Mouse (Mus musculus): ENCODE results near the gene Cd2. TPM values are rescaled to one million over a fixed set of nuclear protein-coding genes. Genes with fewer than 3 reads are reported as not detected.

Gene Cd2
- total and polyA plus RNA-seq, 3 experiments = not detected

DNA sequence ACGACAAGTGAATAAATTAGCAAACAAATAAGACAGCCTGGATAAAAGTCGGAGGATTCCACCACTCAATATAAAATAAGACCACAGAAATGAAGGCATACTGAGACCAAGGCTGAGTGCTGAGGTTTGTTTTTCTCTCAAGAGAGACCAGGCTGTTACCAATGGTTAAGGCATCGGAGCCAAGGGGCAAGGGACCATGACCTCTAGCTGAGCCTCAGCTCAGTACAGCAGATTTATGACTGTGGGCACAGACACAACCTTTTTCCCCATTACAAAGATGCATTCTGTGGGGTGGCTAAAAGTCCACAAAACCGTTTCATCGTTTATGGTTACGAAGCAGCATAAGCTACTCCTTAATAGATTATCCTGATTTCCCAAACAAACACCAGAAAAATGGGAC is 11.9 kb upstream of the Cd2 start:
- H3K4me1 ChIP-seq (ENCODE audit: control insufficient read depth in 1 of 2, insufficient read depth in 2 of 2, low read length in 2 of 2) = no peaks in the 10 kb centered on the region

DNA sequence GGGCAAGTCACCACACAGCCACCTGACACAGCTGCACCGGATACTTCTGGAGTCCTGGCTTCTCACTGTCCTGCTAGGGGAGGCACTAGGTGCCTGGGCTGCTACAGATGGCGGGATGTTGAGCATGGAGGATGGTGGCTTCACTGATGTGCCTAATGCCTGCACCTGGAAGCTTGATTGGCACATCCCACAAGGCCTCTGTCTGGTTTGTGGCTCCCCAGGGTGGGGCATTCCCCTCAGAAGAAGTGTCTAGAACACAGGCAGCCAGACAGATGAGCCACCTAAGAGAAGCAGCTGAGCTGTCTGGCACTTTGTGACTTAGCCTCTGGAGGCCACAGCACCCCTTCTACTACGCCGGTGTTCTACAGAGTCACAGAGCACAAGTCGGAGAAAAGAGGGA is 9.5 kb upstream of the Cd2 start:
- no peaks in the 10 kb centered on the region for H3K9me3 ChIP-seq (replicated peaks; ENCODE audit: insufficient read depth, low read length)
- no peaks in the 10 kb centered on the region for H3K36me3 ChIP-seq (ENCODE audit: control insufficient read depth in 1 of 2, insufficient read depth in 2 of 2, low read length in 2 of 2)
- no peak overlapping the region for H3K27ac ChIP-seq (ENCODE audit: control insufficient read depth, low read depth, low read length)
- H3K9ac ChIP-seq (ENCODE audit: control insufficient read depth, low read depth, low read length, poor library complexity, severe bottlenecking) = no peak overlapping the region
- no peaks in the 10 kb centered on the region for H3K4me1 ChIP-seq (ENCODE audit: control insufficient read depth in 1 of 2, insufficient read depth in 2 of 2, low read length in 2 of 2)
- DNase-seq (ENCODE audit: low read depth, low spot score) = no peak
- TF ChIP-seq ETS1 (IDR thresholded peaks at IDR 0.05; ENCODE audit: low read depth, low read length) (no peak), MAZ (IDR thresholded peaks at IDR 0.05; ENCODE audit: low read depth, low read length) (no peak), ELF1 (IDR thresholded peaks at IDR 0.05; ENCODE audit: low read depth, low read length) (no peak), POLR2A (IDR thresholded peaks at IDR 0.05; ENCODE audit: control insufficient read depth in 1 of 2, insufficient read depth in 1 of 2, low read depth in 1 of 2, low read length in 2 of 2, poor library complexity in 1 of 2) (no peak), GABPA (IDR thresholded peaks at IDR 0.05; ENCODE audit: low read depth, low read length) (no peak), CHD1 (IDR thresholded peaks at IDR 0.05; ENCODE audit: low read depth, low read length) (no peak), ZC3H11A (IDR thresholded peaks at IDR 0.05; ENCODE audit: low read depth, low read length) (no peak), EP300 (IDR thresholded peaks at IDR 0.05; ENCODE audit: low read depth in 1 of 2, low read length in 2 of 2) (no peak), JUND (IDR thresholded peaks at IDR 0.05; ENCODE audit: low read depth, low read length) (no peak), RAD21 (IDR thresholded peaks at IDR 0.05; ENCODE audit: low read depth, low read length) (no peak)
- H3K4me3 ChIP-seq (ENCODE audit: control insufficient read depth in 1 of 2, insufficient read depth in 1 of 2, low read depth in 2 of 2, low read length in 2 of 2) = no peak overlapping the region
- H3K27me3 ChIP-seq (ENCODE audit: control insufficient read depth in 1 of 2, insufficient read depth in 2 of 2, low read length in 2 of 2) = no peaks in the 10 kb centered on the region
- H3K79me2 ChIP-seq (ENCODE audit: control insufficient read depth, insufficient read depth, low read length, poor library complexity) = no peaks in the 10 kb centered on the region

More for the DNA sequence above, 11.9 kb upstream of the Cd2 start:
- Histone ChIP-seq H3K79me2 (ENCODE audit: control insufficient read depth, insufficient read depth, low read length, poor library complexity) (no peaks in the 10 kb centered on the region), H3K9ac (ENCODE audit: control insufficient read depth, low read depth, low read length, poor library complexity, severe bottlenecking) (no peak overlapping the region), H3K4me3 (ENCODE audit: control insufficient read depth in 1 of 2, insufficient read depth in 1 of 2, low read depth in 2 of 2, low read length in 2 of 2) (no peak overlapping the region), H3K27me3 (ENCODE audit: control insufficient read depth in 1 of 2, insufficient read depth in 2 of 2, low read length in 2 of 2) (no peaks in the 10 kb centered on the region), H3K27ac (ENCODE audit: control insufficient read depth, low read depth, low read length) (no peak overlapping the region), H3K9me3 (replicated peaks; ENCODE audit: insufficient read depth, low read length) (no peaks in the 10 kb centered on the region), H3K36me3 (ENCODE audit: control insufficient read depth in 1 of 2, insufficient read depth in 2 of 2, low read length in 2 of 2) (no peaks in the 10 kb centered on the region)
- no peak for DNase-seq (ENCODE audit: low read depth, low spot score)
- TF ChIP-seq SMC3 (IDR thresholded peaks at IDR 0.05; ENCODE audit: low read depth, low read length) (no peak), EP300 (IDR thresholded peaks at IDR 0.05; ENCODE audit: low read depth in 1 of 2, low read length in 2 of 2) (no peak), SIN3A (IDR thresholded peaks at IDR 0.05; ENCODE audit: low read length) (no peak), JUND (IDR thresholded peaks at IDR 0.05; ENCODE audit: low read depth, low read length) (no peak)

DNA sequence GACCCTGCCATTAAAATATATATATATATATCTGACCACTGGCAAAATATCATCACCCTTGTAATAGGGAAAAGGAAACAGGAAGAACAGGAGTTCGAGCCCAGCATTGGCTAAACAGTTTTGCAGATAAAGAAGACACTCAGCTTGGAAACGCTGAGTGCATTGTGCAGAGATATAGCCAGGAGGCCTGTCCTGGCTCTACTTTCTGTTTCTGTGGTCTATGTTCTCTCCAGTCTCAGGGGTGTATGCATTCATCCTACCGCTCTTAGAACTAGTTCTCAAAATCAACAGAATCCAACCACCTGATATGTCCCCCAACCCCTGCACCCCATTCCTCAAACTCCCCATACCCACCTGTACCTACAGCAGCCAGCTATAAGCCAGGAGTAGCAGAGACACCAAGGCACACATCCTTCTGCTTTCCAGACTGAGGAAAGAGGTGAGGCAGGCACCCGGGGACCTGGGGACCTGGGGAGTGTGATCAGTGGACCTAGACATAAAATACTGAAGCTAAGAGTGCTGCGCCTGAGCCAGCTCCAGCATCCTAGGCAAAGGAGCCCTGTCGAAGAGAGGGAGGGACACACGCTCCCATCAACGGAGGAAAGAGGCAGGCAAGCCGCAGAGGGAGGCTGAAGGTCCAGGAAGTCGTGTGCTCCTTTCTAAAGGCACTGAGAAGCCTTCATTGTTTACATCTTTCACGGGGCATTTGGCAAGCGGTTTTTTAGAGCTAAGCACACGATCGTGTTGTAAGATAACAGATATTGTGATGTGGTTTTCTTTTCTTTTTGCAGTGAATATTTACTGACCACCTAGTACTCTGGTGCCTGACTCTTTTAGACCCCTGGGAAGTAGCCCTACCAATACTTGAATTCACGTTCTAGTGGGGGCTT is 8.4 kb upstream of the Cd2 start:
- H3K4me3 ChIP-seq (ENCODE audit: control insufficient read depth in 1 of 2, insufficient read depth in 1 of 2, low read depth in 2 of 2, low read length in 2 of 2) = no peak overlapping the region
- H3K4me1 ChIP-seq (ENCODE audit: control insufficient read depth in 1 of 2, insufficient read depth in 2 of 2, low read length in 2 of 2) = no peaks in the 10 kb centered on the region
- no peak overlapping the region for H3K9ac ChIP-seq (ENCODE audit: control insufficient read depth, low read depth, low read length, poor library complexity, severe bottlenecking)
- no peaks in the 10 kb centered on the region for H3K9me3 ChIP-seq (replicated peaks; ENCODE audit: insufficient read depth, low read length)
- no peak overlapping the region for H3K27ac ChIP-seq (ENCODE audit: control insufficient read depth, low read depth, low read length)
- no peaks in the 10 kb centered on the region for H3K79me2 ChIP-seq (ENCODE audit: control insufficient read depth, insufficient read depth, low read length, poor library complexity)
- H3K36me3 ChIP-seq (ENCODE audit: control insufficient read depth in 1 of 2, insufficient read depth in 2 of 2, low read length in 2 of 2) = no peaks in the 10 kb centered on the region
- no peaks in the 10 kb centered on the region for H3K27me3 ChIP-seq (ENCODE audit: control insufficient read depth in 1 of 2, insufficient read depth in 2 of 2, low read length in 2 of 2)
- no peak for DNase-seq (ENCODE audit: low read depth, low spot score)
- TF ChIP-seq POLR2AphosphoS5 (IDR thresholded peaks at IDR 0.05; ENCODE audit: borderline replicate concordance, low read depth, low read length) (no peak), MEF2A (IDR thresholded peaks at IDR 0.05; ENCODE audit: extremely low read depth, insufficient replicate concordance, low read depth, low read length, poor library complexity, severe bottlenecking) (no peak), CHD2 (IDR thresholded peaks at IDR 0.05; ENCODE audit: low read length) (no peak), POLR2AphosphoS2 (IDR thresholded peaks at IDR 0.05; ENCODE audit: low read length) (no peak), E2F4 (IDR thresholded peaks at IDR 0.05; ENCODE audit: borderline replicate concordance, low read depth, low read length) (no peak), MYB (IDR thresholded peaks at IDR 0.05; ENCODE audit: low read depth, low read length) (no peak), RAD21 (IDR thresholded peaks at IDR 0.05; ENCODE audit: low read depth, low read length) (no peak), MXI1 (IDR thresholded peaks at IDR 0.05; ENCODE audit: low read depth, low read length) (no peak), NRF1 (IDR thresholded peaks at IDR 0.05; ENCODE audit: insufficient read depth, low read depth, low read length, poor library complexity, severe bottlenecking) (no peak), RCOR1 (IDR thresholded peaks at IDR 0.05; ENCODE audit: low read depth, low read length) (no peak), ZMIZ1 (IDR thresholded peaks at IDR 0.05; ENCODE audit: low read depth, low read length) (no peak), POLR2A (IDR thresholded peaks at IDR 0.05; ENCODE audit: control insufficient read depth in 1 of 2, insufficient read depth in 1 of 2, low read depth in 1 of 2, low read length in 2 of 2, poor library complexity in 1 of 2) (no peak), MAX (IDR thresholded peaks at IDR 0.05; ENCODE audit: low read length) (no peak), JUND (IDR thresholded peaks at IDR 0.05; ENCODE audit: low read depth, low read length) (no peak), ETS1 (IDR thresholded peaks at IDR 0.05; ENCODE audit: low read depth, low read length) (no peak), MYC (IDR thresholded peaks at IDR 0.05; ENCODE audit: low read depth, low read length) (no peak)

All from MEL (cell line).